Mouse (Mus musculus): ENCODE measurements at regions not wholly inside any gene's neighbourhood (a gene's known extent, or its start where the extent isn't known, plus 50 kb on each side); places are given as distances from the start of the nearest gene placed in this dataset.

DNA sequence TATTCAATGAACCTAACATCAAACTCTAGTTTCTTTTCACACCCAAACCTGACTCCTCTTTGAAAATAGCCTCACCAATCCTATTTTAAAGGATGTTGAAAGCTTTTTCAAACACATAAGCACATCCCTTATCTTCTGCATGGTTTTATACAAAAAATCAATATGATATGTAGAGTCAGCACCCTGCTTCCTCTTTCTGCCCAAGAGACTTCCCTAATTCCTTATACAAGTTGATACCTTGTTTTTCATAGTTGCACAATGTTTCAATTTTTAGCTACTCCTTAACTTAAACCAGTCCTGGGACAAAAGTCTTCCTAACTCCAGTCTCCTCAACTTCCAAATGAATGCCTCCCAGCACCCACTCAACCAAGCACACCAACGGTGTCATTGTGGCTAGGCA is 266.1 kb upstream of the Dynlrb2 start:
- ATAC-seq = no peak
- Histone ChIP-seq H3K36me3 (ENCODE audit: control insufficient read depth, insufficient read depth, low read length) (no peaks in the 10 kb centered on the region), H3K27me3 (replicated peaks; ENCODE audit: control insufficient read depth, insufficient read depth, low read length) (no peaks in the 10 kb centered on the region), H3K4me1 (ENCODE audit: control insufficient read depth, insufficient read depth, low read length) (no peaks in the 10 kb centered on the region; the same call in 1 of the 2 replicates), H3K9ac (ENCODE audit: low read depth, low read length) (no peak overlapping the region), H3K9me3 (ENCODE audit: control insufficient read depth, low read length) (no peaks in the 10 kb centered on the region), H3K4me2 (ENCODE audit: low read depth, low read length) (no peak overlapping the region), H3K27ac (ENCODE audit: low read length) (no peak overlapping the region), H3K4me3 (ENCODE audit: low read length) (no peak overlapping the region)
- WGBS = 88% methylated on average over 1 of the region's 1 CpGs

DNA sequence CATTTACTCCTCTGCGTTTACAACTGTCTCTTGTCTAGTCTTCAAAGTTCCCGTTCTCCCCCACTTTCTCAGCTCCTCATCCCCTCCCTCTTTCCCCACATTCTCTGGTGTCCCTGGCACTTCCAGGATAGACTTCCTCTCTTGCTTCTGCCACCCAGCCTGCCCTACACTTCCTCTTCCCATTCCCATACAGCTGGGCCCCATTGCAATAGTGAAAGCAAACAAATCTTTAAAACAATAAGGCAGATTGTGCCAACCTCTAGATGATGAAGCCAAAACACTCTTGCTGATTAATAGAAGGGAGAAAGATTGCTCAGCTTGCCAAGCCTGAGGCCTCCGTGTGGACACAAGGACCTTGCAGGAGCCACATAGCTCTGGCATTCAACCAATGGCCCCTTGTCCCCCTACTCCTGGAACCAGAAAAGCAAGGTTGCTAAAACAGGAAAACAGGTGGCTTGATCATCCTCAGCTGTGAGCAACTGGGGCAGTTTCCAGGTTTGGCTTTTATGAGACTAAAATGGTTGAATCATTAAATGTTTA is 267.1 kb upstream of the Dynlrb2 start:
- Histone ChIP-seq H3K4me3 (ENCODE audit: low read length) (no peak overlapping the region), H3K27ac (ENCODE audit: low read length) (no peak overlapping the region), H3K9ac (ENCODE audit: low read depth, low read length) (no peak overlapping the region), H3K4me2 (ENCODE audit: low read depth, low read length) (no peak overlapping the region), H3K27me3 (replicated peaks; ENCODE audit: control insufficient read depth, insufficient read depth, low read length) (no peaks in the 10 kb centered on the region), H3K36me3 (ENCODE audit: control insufficient read depth, insufficient read depth, low read length) (no peaks in the 10 kb centered on the region), H3K9me3 (ENCODE audit: control insufficient read depth, low read length) (no peaks in the 10 kb centered on the region), H3K4me1 (ENCODE audit: control insufficient read depth, insufficient read depth, low read length) (no peaks in the 10 kb centered on the region; the same call in 1 of the 2 replicates)
- ATAC-seq = no peak
- 66% methylated on average over 3 of the region's 3 CpGs for WGBS

DNA sequence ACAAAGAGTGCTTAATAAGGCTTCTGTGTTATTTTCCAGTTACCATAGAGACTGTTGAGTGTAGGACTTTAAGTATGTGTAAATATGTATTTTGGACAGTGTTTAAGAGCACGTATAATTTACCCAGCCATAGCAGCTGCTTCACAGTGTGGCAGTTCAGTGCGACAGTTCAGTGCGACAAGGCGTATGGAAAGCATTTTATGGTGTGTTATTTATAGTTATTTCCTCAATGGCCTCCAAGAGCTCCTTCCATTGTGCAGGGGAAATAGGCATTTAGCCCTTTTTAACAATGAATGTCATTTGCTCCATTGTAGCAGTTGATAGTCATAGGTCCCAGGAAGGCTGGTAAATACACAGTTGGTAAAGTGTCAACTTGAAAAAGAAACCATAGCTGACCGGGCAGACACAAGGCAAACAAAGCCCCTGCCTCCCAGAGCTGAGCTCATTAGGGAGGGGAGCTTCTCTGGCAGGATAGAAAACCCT is 275.1 kb upstream of the Dynlrb2 start:
- H3K4me2 ChIP-seq (ENCODE audit: low read depth, low read length) = no peak overlapping the region
- H3K4me1 ChIP-seq (ENCODE audit: control insufficient read depth, insufficient read depth, low read length) = no peaks in the 10 kb centered on the region
- 24% methylated on average over 5 of the region's 5 CpGs for WGBS
- ATAC-seq = peak; percentile 70; the same call in 1 of the 2 replicates
- H3K27me3 ChIP-seq (replicated peaks; ENCODE audit: control insufficient read depth, insufficient read depth, low read length) = no peaks in the 10 kb centered on the region
- no peaks in the 10 kb centered on the region for H3K9me3 ChIP-seq (ENCODE audit: control insufficient read depth, low read length)
- no peak overlapping the region for H3K9ac ChIP-seq (ENCODE audit: low read depth, low read length)
- no peaks in the 10 kb centered on the region for H3K36me3 ChIP-seq (ENCODE audit: control insufficient read depth, insufficient read depth, low read length)
- H3K27ac ChIP-seq (ENCODE audit: low read length) = no peak overlapping the region
- H3K4me3 ChIP-seq (ENCODE audit: low read length) = no peak overlapping the region

DNA sequence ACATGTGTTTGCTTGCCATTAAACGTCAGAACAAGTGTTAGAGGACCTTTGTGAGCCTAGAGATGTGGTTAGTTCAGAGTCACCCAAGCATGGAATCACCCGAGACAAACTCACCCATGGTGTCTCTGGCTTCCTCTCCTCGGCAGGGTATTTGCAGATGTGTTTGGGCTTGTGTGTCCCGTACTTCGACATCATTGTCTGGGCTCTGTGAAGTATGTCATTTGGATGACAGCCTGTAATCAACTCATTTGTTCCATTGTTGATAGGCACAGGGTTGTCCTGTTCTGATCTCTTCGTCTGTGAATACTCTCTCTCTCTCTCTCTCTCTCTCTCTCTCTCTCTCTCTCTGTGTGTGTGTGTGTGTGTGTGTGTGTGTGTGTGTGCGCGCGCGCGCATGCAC is 277.8 kb upstream of the Dynlrb2 start:
- Histone ChIP-seq H3K9ac (ENCODE audit: low read depth, low read length) (no peak overlapping the region), H3K4me3 (ENCODE audit: low read length) (no peak overlapping the region), H3K27ac (ENCODE audit: low read length) (no peak overlapping the region), H3K4me2 (ENCODE audit: low read depth, low read length) (no peak overlapping the region), H3K4me1 (ENCODE audit: control insufficient read depth, insufficient read depth, low read length) (no peaks in the 10 kb centered on the region), H3K36me3 (ENCODE audit: control insufficient read depth, insufficient read depth, low read length) (no peaks in the 10 kb centered on the region), H3K27me3 (replicated peaks; ENCODE audit: control insufficient read depth, insufficient read depth, low read length) (no peaks in the 10 kb centered on the region), H3K9me3 (ENCODE audit: control insufficient read depth, low read length) (no peaks in the 10 kb centered on the region)
- no peak for ATAC-seq
- WGBS = 91% methylated on average over 11 of the region's 11 CpGs

DNA sequence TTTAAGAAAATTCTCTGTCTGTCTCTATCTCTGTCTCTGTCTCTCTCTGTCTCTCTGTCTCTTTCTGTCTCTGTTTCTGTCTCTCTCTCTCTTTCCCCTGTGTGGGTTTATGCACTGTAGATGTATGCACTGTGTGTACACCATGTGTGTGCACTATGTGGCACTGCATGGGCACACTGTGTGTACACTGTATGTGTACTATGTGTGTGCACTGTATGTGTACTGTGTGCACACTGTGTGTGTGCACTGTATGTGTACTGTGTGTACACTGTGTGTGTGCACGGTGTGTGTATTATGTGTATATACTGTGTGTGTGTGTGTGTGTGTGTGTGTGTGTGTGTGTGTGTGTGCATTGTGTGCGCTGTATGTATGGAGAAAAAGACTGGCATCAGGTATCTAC is 281.5 kb upstream of the Dynlrb2 start:
- no peak for ATAC-seq

DNA sequence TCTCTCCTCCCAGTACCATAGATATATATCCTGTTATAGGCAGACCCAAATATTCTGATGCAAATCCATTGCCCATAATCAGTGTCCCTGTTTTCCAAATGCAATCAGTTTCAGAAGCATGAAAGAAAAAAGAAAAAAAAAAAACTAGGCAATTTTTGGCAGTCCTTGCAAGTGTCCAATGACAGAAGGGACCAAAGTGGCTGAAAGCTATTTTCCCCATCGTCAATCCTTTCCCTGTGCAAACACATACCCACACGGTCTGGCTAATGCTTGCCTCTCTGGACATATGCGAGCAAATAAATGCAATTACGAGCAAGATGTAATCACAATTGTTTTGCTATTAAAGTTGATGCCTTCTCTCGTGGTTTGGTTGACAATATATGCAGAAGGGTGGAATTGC is 288.9 kb upstream of the Dynlrb2 start:
- no peak for ATAC-seq
- H3K9ac ChIP-seq (ENCODE audit: low read depth, low read length) = no peak overlapping the region
- peaks cover 4% of the 10 kb centered on the region; the same call in 1 of the 2 replicates for H3K4me1 ChIP-seq (ENCODE audit: control insufficient read depth, insufficient read depth, low read length)
- no peaks in the 10 kb centered on the region for H3K36me3 ChIP-seq (ENCODE audit: control insufficient read depth, insufficient read depth, low read length)
- H3K4me2 ChIP-seq (ENCODE audit: low read depth, low read length) = no peak overlapping the region
- no peak overlapping the region for H3K4me3 ChIP-seq (ENCODE audit: low read length)
- no peak overlapping the region for H3K27ac ChIP-seq (ENCODE audit: low read length)
- H3K27me3 ChIP-seq (replicated peaks; ENCODE audit: control insufficient read depth, insufficient read depth, low read length) = no peaks in the 10 kb centered on the region
- no peaks in the 10 kb centered on the region for H3K9me3 ChIP-seq (ENCODE audit: control insufficient read depth, low read length)
- WGBS = 74% methylated on average over 5 of the region's 5 CpGs

More for the DNA sequence above, 281.5 kb upstream of the Dynlrb2 start:
- Histone ChIP-seq H3K4me2 (ENCODE audit: low read depth, low read length) (no peak overlapping the region), H3K36me3 (ENCODE audit: control insufficient read depth, insufficient read depth, low read length) (no peaks in the 10 kb centered on the region), H3K9ac (ENCODE audit: low read depth, low read length) (no peak overlapping the region), H3K27ac (ENCODE audit: low read length) (no peak overlapping the region), H3K4me1 (ENCODE audit: control insufficient read depth, insufficient read depth, low read length) (no peaks in the 10 kb centered on the region), H3K27me3 (replicated peaks; ENCODE audit: control insufficient read depth, insufficient read depth, low read length) (no peaks in the 10 kb centered on the region), H3K4me3 (ENCODE audit: low read length) (no peak overlapping the region), H3K9me3 (ENCODE audit: control insufficient read depth, low read length) (no peaks in the 10 kb centered on the region)
- WGBS = 93% methylated on average over 2 of the region's 2 CpGs

DNA sequence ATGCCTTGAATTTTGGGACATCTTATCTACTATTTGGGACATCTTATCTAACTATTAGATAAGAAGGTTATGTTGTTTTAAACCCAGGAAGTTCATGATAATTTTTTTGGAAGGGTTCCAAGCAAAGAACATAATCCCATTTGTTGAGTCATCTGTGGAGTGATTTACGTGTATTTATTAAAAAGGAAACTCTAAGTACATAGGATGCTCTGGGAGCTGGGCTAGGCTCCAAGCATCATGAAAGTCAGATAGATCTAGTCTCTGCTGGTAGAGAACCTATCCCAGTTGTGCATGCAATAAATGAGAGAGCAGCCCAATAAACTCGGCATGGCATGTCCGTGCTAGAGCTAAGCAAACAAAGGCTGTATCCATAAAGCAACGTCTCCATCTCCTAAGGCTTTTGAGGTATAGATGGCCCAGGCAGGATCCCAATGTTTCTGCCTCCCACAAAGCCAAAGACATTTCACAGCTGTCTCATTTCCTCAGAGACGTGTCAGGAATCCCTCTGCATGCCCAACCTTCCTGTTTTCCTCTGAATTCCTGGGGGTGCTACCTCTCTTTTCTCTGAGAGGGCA is 289.4 kb upstream of the Dynlrb2 start:
- H3K36me3 ChIP-seq (ENCODE audit: control insufficient read depth, insufficient read depth, low read length) = no peaks in the 10 kb centered on the region
- no peaks in the 10 kb centered on the region for H3K27me3 ChIP-seq (replicated peaks; ENCODE audit: control insufficient read depth, insufficient read depth, low read length)
- H3K9ac ChIP-seq (ENCODE audit: low read depth, low read length) = no peak overlapping the region
- H3K27ac ChIP-seq (ENCODE audit: low read length) = no peak overlapping the region
- H3K4me2 ChIP-seq (ENCODE audit: low read depth, low read length) = no peak overlapping the region
- no peaks in the 10 kb centered on the region for H3K9me3 ChIP-seq (ENCODE audit: control insufficient read depth, low read length)
- peaks cover 4% of the 10 kb centered on the region; the same call in 1 of the 2 replicates for H3K4me1 ChIP-seq (ENCODE audit: control insufficient read depth, insufficient read depth, low read length)
- no peak for ATAC-seq
- no peak overlapping the region for H3K4me3 ChIP-seq (ENCODE audit: low read length)
- 32% methylated on average over 5 of the region's 5 CpGs for WGBS

DNA sequence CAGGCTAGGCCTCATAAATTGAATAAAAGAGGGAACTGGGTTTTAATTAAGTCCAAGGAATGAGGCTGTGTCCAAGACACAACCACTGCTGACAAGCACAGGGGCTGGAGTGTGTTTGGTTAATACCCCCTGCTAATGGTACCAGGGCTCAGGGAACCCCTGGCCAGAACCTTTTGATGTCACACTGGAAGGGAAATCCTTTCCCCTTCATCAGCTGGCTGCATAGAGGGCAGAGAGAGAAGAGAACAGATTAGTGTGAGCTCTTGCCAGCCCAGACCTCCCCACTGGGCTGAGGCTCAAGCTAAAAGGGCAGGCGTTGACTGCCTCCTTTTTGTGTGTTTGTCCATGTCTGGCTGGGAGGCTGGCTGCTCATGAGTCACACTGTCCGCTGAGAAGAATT is 301.1 kb upstream of the Dynlrb2 start:
- Histone ChIP-seq H3K4me1 (ENCODE audit: control insufficient read depth, insufficient read depth, low read length) (peaks cover 3% of the 10 kb centered on the region; the same call in 1 of the 2 replicates), H3K36me3 (ENCODE audit: control insufficient read depth, insufficient read depth, low read length) (no peaks in the 10 kb centered on the region), H3K4me2 (ENCODE audit: low read depth, low read length) (no peak overlapping the region), H3K27me3 (replicated peaks; ENCODE audit: control insufficient read depth, insufficient read depth, low read length) (no peaks in the 10 kb centered on the region), H3K9me3 (ENCODE audit: control insufficient read depth, low read length) (no peaks in the 10 kb centered on the region; the same call in 1 of the 2 replicates), H3K4me3 (ENCODE audit: low read length) (no peak overlapping the region), H3K27ac (ENCODE audit: low read length) (no peak overlapping the region), H3K9ac (ENCODE audit: low read depth, low read length) (no peak overlapping the region)
- ATAC-seq = no peak
- WGBS = 64% methylated on average over 2 of the region's 2 CpGs

DNA sequence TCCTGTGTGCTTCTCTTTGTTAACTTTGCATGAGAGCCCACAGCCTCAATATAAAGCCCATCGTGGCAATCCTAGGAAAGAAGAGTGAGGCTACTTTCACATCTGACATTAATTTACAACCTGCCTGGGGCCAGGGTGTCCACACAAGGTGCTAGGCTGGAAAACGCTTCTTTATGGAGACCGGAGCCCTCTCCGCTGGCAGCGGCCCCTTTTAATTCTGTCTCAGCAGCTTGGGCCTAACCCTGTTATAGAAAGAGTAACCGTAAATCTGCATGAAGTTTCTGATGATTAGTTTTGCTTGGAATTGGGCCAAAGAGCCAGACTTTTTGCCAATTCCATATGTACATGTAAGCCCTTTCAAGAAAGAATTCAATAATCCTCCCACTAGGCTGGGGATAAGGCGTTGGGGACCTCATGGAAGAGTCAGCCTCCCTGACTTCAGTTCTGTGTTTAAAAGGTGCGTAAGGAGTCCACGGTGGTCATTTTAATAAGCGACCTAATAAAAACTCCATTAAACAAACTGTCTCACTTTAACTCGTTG is 304.2 kb upstream of the Dynlrb2 start:
- peaks cover 3% of the 10 kb centered on the region; the same call in 1 of the 2 replicates for H3K4me1 ChIP-seq (ENCODE audit: control insufficient read depth, insufficient read depth, low read length)
- H3K4me3 ChIP-seq (ENCODE audit: low read length) = no peak overlapping the region
- no peaks in the 10 kb centered on the region; the same call in 1 of the 2 replicates for H3K9me3 ChIP-seq (ENCODE audit: control insufficient read depth, low read length)
- H3K27ac ChIP-seq (ENCODE audit: low read length) = no peak overlapping the region
- H3K4me2 ChIP-seq (ENCODE audit: low read depth, low read length) = no peak overlapping the region
- 67% methylated on average over 11 of the region's 11 CpGs for WGBS
- no peaks in the 10 kb centered on the region for H3K27me3 ChIP-seq (replicated peaks; ENCODE audit: control insufficient read depth, insufficient read depth, low read length)
- no peak for ATAC-seq
- H3K36me3 ChIP-seq (ENCODE audit: control insufficient read depth, insufficient read depth, low read length) = no peaks in the 10 kb centered on the region
- H3K9ac ChIP-seq (ENCODE audit: low read depth, low read length) = no peak overlapping the region
